Mouse (Mus musculus) cortical plate, adult 2 months (tissue): ENCODE data around the gene Emilin3.

Experiments used
- CTCF ChIP-seq: fragments of 200-500 bp; IDR thresholded peaks from 2 replicates; pipeline ENCODE4 v1.5.1; 2011; ENCODE audit warnings: mild to moderate bottlenecking, control low read depth, low read length; ENCODE audit not compliant: insufficient read depth; ENCODE audit errors: extremely low read depth
- POLR2A ChIP-seq: fragments of 200-500 bp; IDR thresholded peaks from 2 replicates; pipeline ENCODE4 v1.6.1; 2011; ENCODE audit warnings: mild to moderate bottlenecking, low read length, control low read depth; ENCODE audit not compliant: insufficient read depth; ENCODE audit errors: extremely low read depth

DNA sequence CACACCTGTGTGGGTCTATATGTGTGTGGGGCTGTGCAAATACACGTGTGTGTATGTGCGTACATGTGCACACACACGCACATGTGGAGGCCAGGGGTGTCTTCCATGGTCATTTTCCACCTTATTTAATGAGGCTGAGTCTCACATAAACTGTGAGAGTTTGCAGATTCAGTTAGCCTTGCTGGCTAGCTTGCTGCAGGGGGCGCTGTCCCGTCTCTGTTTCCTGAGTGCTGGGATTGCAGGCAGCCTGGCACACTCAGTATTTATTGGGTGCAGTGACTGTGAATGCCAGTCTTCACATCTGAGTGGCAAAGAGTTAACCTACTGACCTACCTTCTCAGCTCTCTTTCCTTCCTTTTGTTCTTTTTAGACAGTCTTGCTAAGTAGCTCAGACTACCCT lies 21.8 kb upstream of the Emilin3 start:
- no peak for TF ChIP-seq CTCF
- no peak for TF ChIP-seq POLR2A
